Mouse (Mus musculus) bone marrow macrophage, adult 2 months (primary cell): ENCODE data around the gene Cdc42bpb. TPM values are rescaled to one million over a fixed set of nuclear protein-coding genes. Genes with fewer than 3 reads are reported as not detected.

Experiments
- H3K27ac ChIP-seq: 2 replicates; pipeline ENCODE4 v1.5.1; 2012; ENCODE audit warnings: low read depth, low read length; ENCODE audit not compliant: insufficient read depth
- H3K4me1 ChIP-seq: 2 replicates; pipeline ENCODE4 v1.6.1; 2012; ENCODE audit warnings: low read length; ENCODE audit not compliant: control insufficient read depth, insufficient read depth
- H3K4me3 ChIP-seq: 2 replicates; pipeline ENCODE4 v1.5.1; 2012; ENCODE audit warnings: mild to moderate bottlenecking, low read length, moderate library complexity; ENCODE audit not compliant: insufficient read depth
- CTCF ChIP-seq: IDR thresholded peaks from 2 replicates; pipeline ENCODE4 v1.5.1; 2012; ENCODE audit warnings: low read depth, mild to moderate bottlenecking, low read length, moderate library complexity
- POLR2A ChIP-seq: IDR thresholded peaks from 2 replicates; pipeline ENCODE4 v1.6.1; 2012; ENCODE audit warnings: mild to moderate bottlenecking, low read depth, low read length, borderline replicate concordance
- polyA plus RNA-seq: library from polyadenylated mRNA; stranded (reverse); fragments of >200 nt; gene quantifications from 2 replicates; pipeline ENCODE4 v1.2.4, GENCODE M21; 2012; ENCODE audit not compliant: missing spikeins, insufficient read depth, insufficient read length

Gene Cdc42bpb
- polyA plus RNA-seq, 1 experiment: 41.6 TPM

GRCm38 (mm10) chr12:111324949-111325348, 52.6 kb downstream of the Cdc42bpb start:
- peaks cover 2% of the 10 kb centered on the region; the same call in 1 of the 2 replicates for H3K4me1 ChIP-seq
- no peak overlapping the region for H3K27ac ChIP-seq
- TF ChIP-seq POLR2A: no peak
- TF ChIP-seq CTCF: no peak
- H3K4me3 ChIP-seq: no peak overlapping the region

- peaks cover 2% of the 10 kb centered on the region; the same call in 1 of the 2 replicates for H3K4me1 ChIP-seq
These were observed 53.0 kb downstream of the Cdc42bpb start for GRCm38 (mm10) chr12:111324536-111324935.

GRCm38 (mm10) chr12:111323423-111323822, 54.1 kb downstream of the Cdc42bpb start:
- TF ChIP-seq CTCF (no peak), POLR2A (no peak)
- peaks cover 2% of the 10 kb centered on the region; the same call in 1 of the 2 replicates for H3K4me1 ChIP-seq
- H3K27ac ChIP-seq: no peak overlapping the region
- no peak overlapping the region for H3K4me3 ChIP-seq

More at GRCm38 (mm10) chr12:111324536-111324935, 53.0 kb downstream of the Cdc42bpb start:
- no peak overlapping the region for H3K4me3 ChIP-seq
- no peak overlapping the region for H3K27ac ChIP-seq
- TF ChIP-seq POLR2A: no peak
- no peak for TF ChIP-seq CTCF

- no peak overlapping the region for H3K4me3 ChIP-seq
- no peak overlapping the region for H3K27ac ChIP-seq
- TF ChIP-seq CTCF (no peak), POLR2A (no peak)
- peaks cover 2% of the 10 kb centered on the region; the same call in 1 of the 2 replicates for H3K4me1 ChIP-seq
These were observed 55.7 kb downstream of the Cdc42bpb start for GRCm38 (mm10) chr12:111321832-111322231.

GRCm38 (mm10) chr12:111320549-111320948, 57.0 kb downstream of the Cdc42bpb start:
- Histone ChIP-seq H3K27ac (no peak overlapping the region), H3K4me1 (no peaks in the 10 kb centered on the region)
- no peak for TF ChIP-seq CTCF
- no peak for TF ChIP-seq POLR2A

GRCm38 (mm10) chr12:111317694-111318093, 59.8 kb downstream of the Cdc42bpb start:
- Histone ChIP-seq H3K27ac (no peak overlapping the region), H3K4me3 (no peak overlapping the region), H3K4me1 (no peaks in the 10 kb centered on the region)
- TF ChIP-seq CTCF: no peak

More at GRCm38 (mm10) chr12:111320549-111320948, 57.0 kb downstream of the Cdc42bpb start:
- H3K4me3 ChIP-seq: no peak overlapping the region

- Histone ChIP-seq H3K27ac (no peak overlapping the region), H3K4me1 (no peaks in the 10 kb centered on the region), H3K4me3 (no peak overlapping the region)
- TF ChIP-seq POLR2A: no peak
These were observed 63.2 kb downstream of the Cdc42bpb start for GRCm38 (mm10) chr12:111314273-111314672.

GRCm38 (mm10) chr12:111311775-111312174, 65.7 kb downstream of the Cdc42bpb start:
- Histone ChIP-seq H3K27ac (no peak overlapping the region), H3K4me3 (no peak overlapping the region), H3K4me1 (no peaks in the 10 kb centered on the region)
- TF ChIP-seq CTCF (no peak), POLR2A (no peak)

- Histone ChIP-seq H3K4me1 (no peaks in the 10 kb centered on the region), H3K27ac (no peak overlapping the region), H3K4me3 (no peak overlapping the region)
- no peak for TF ChIP-seq POLR2A
- TF ChIP-seq CTCF: no peak
These were observed 67.6 kb downstream of the Cdc42bpb start for GRCm38 (mm10) chr12:111309931-111310330.

GRCm38 (mm10) chr12:111309256-111309655, 68.3 kb downstream of the Cdc42bpb start:
- TF ChIP-seq CTCF (no peak), POLR2A (no peak)
- no peak overlapping the region for H3K4me3 ChIP-seq
- H3K27ac ChIP-seq: no peak overlapping the region
- H3K4me1 ChIP-seq: no peaks in the 10 kb centered on the region

GRCm38 (mm10) chr12:111306821-111307220, 70.7 kb downstream of the Cdc42bpb start:
- Histone ChIP-seq H3K4me3 (no peak overlapping the region), H3K27ac (no peak overlapping the region), H3K4me1 (no peaks in the 10 kb centered on the region)
- TF ChIP-seq CTCF (no peak), POLR2A (no peak)
